ENCODE assay signal across 7 mouse cellular contexts in the genomic region with DNA sequence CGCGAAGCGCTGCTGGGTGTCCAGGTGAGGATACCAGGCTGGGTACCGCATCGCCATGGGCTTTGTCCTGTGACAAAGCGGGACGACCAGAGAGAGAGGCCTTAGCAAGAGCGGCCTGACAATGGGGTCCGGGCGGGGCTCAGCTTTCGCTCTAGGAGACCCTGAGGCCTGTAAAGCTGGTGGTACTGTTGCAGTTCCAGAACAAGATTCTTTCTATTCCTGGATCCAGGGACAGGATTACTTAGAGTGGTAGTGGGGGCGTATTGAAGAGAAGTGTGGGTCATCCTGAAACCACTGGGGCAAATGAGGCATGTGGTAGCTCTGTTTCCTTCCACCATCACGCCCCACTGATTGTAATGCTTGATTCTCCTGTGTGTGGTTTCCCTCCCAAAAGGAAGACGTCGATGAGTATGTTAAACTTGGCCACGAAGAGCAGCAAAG. TPM values are rescaled to one million over a fixed set of nuclear protein-coding genes. Genes with fewer than 3 reads are reported as not detected.
DNase-seq lines count a peak whose midpoint lies in the region; ATAC-seq lines count a peak whose summit lies in the region.

No protein-coding gene starts in this region.

- peak overlapping the region; percentile 97 for H3K9ac ChIP-seq in embryonic facial prominence, embryonic 14.5 days (ENCODE audit: low read depth, low read length)
- peak overlapping the region; percentile 83 for H3K9ac ChIP-seq in intestine, embryonic 16.5 days (ENCODE audit: low read depth, low read length)
- H3K9ac ChIP-seq in neural tube, embryonic 13.5 days, result peak overlapping the region; percentile 98

- H3K36me3 ChIP-seq in embryonic facial prominence, embryonic 14.5 days (ENCODE audit: control insufficient read depth, insufficient read depth, low read length), result peaks cover 32% of the 10 kb centered on the region
- peaks cover 5% of the 10 kb centered on the region; the same call in 1 of the 2 replicates for H3K36me3 ChIP-seq in intestine, embryonic 16.5 days (ENCODE audit: control insufficient read depth, insufficient read depth, low read length)
- H3K36me3 ChIP-seq in neural tube, embryonic 13.5 days, result peaks cover 24% of the 10 kb centered on the region

- 1% methylated on average over 15 of the region's 16 CpGs for WGBS in embryonic facial prominence, embryonic 14.5 days
- under 1% methylated on average over 16 of the region's 16 CpGs for WGBS in intestine, embryonic 16.5 days
- WGBS in neural tube, embryonic 13.5 days, result 1% methylated on average over 16 of the region's 16 CpGs

- no peaks in the 10 kb centered on the region for H3K27me3 ChIP-seq in embryonic facial prominence, embryonic 14.5 days (replicated peaks; ENCODE audit: control insufficient read depth, insufficient read depth, low read length)
- no peaks in the 10 kb centered on the region for H3K27me3 ChIP-seq in intestine, embryonic 16.5 days (replicated peaks; ENCODE audit: control insufficient read depth, insufficient read depth, low read length)
- no peaks in the 10 kb centered on the region for H3K27me3 ChIP-seq in neural tube, embryonic 13.5 days

- DNase-seq in right cerebral cortex, postnatal 4 days, result peak; percentile 61
- DNase-seq in right cerebral cortex, postnatal 10 days (ENCODE audit: low spot score in 2 of 2), result no peak
- DNase-seq in embryonic facial prominence, embryonic 14.5 days (ENCODE audit: low spot score), result no peak
- DNase-seq in thymus, postnatal 4 days, result no peak
- DNase-seq in ovary, postnatal 14 days (ENCODE audit: low spot score), result no peak

- ATAC-seq in embryonic facial prominence, embryonic 14.5 days (ENCODE audit: low read depth), result peak; percentile 63; the same call in 1 of the 2 replicates
- no peak; the same call in 1 of the 2 replicates for ATAC-seq in intestine, embryonic 16.5 days
- peak; percentile 89 for ATAC-seq in neural tube, embryonic 13.5 days (ENCODE audit: low read depth)

- H3K4me2 ChIP-seq in embryonic facial prominence, embryonic 14.5 days (ENCODE audit: low read depth, low read length), result peak overlapping the region; percentile 64
- peak overlapping the region; percentile 53 for H3K4me2 ChIP-seq in intestine, embryonic 16.5 days (ENCODE audit: low read depth, low read length)
- peak overlapping the region; percentile 70 for H3K4me2 ChIP-seq in neural tube, embryonic 13.5 days

- no peaks in the 10 kb centered on the region for H3K9me3 ChIP-seq in embryonic facial prominence, embryonic 14.5 days (ENCODE audit: control insufficient read depth, low read length)
- no peaks in the 10 kb centered on the region for H3K9me3 ChIP-seq in intestine, embryonic 16.5 days (ENCODE audit: control insufficient read depth, low read length)
- H3K9me3 ChIP-seq in neural tube, embryonic 13.5 days, result no peaks in the 10 kb centered on the region

- H3K27ac ChIP-seq in embryonic facial prominence, embryonic 14.5 days (replicated peaks; ENCODE audit: low read depth, low read length), result peak overlapping the region; percentile 98
- peak overlapping the region; percentile 81 for H3K27ac ChIP-seq in intestine, embryonic 16.5 days (ENCODE audit: low read length)
- H3K27ac ChIP-seq in neural tube, embryonic 13.5 days (replicated peaks), result peak overlapping the region; percentile 98

- H3K4me1 ChIP-seq in embryonic facial prominence, embryonic 14.5 days (ENCODE audit: control insufficient read depth, insufficient read depth, low read length), result peaks cover 11% of the 10 kb centered on the region
- 0 out of 2 replicates have a peak, but pooled peaks cover 2% of the 10 kb centered on the region for H3K4me1 ChIP-seq in intestine, embryonic 16.5 days (ENCODE audit: control insufficient read depth, insufficient read depth, low read length)
- peaks cover 22% of the 10 kb centered on the region for H3K4me1 ChIP-seq in neural tube, embryonic 13.5 days (replicated peaks)

- peak overlapping the region; percentile 88 for H3K4me3 ChIP-seq in embryonic facial prominence, embryonic 14.5 days (ENCODE audit: low read depth, low read length)
- peak overlapping the region; percentile 79 for H3K4me3 ChIP-seq in intestine, embryonic 16.5 days (ENCODE audit: low read length)
- peak overlapping the region; percentile 90 for H3K4me3 ChIP-seq in neural tube, embryonic 13.5 days

RNA-seq across cellular contexts. Expression of gene Rcn2, which starts 0.6 kb away (rescaled TPM):
- polyA plus RNA-seq in embryonic facial prominence, embryonic 14.5 days (2014; fragmentation: Nextera tagmentation; extraction: Ambion mirVana), result 250 and 274 TPM in 2 replicates
- polyA plus RNA-seq in intestine, embryonic 16.5 days (2015; fragmentation: Nextera tagmentation; extraction: Ambion mirVana), result 128 and 136 TPM in 2 replicates
- 261 and 281 TPM in 2 replicates for polyA plus RNA-seq in neural tube, embryonic 13.5 days (2015; fragmentation: Nextera tagmentation; extraction: Ambion mirVana)

RNA-seq across cellular contexts. Expression of gene 4930563M21Rik, which starts 31.9 kb away (rescaled TPM):
- not detected in 2 replicates for polyA plus RNA-seq in embryonic facial prominence, embryonic 14.5 days (2014; fragmentation: Nextera tagmentation; extraction: Ambion mirVana)
- not detected in 2 replicates for polyA plus RNA-seq in intestine, embryonic 16.5 days (2015; fragmentation: Nextera tagmentation; extraction: Ambion mirVana)
- polyA plus RNA-seq in neural tube, embryonic 13.5 days (2015; fragmentation: Nextera tagmentation; extraction: Ambion mirVana), result not detected in 2 replicates

RNA-seq across cellular contexts. Expression of gene Pstpip1, which starts 47.6 kb away (rescaled TPM):
- 2.1 and 3.4 TPM in 2 replicates for polyA plus RNA-seq in embryonic facial prominence, embryonic 14.5 days (2014; fragmentation: Nextera tagmentation; extraction: Ambion mirVana)
- polyA plus RNA-seq in intestine, embryonic 16.5 days (2015; fragmentation: Nextera tagmentation; extraction: Ambion mirVana), result 1.6 and 2.3 TPM in 2 replicates
- 0.87 and 1.1 TPM in 2 replicates for polyA plus RNA-seq in neural tube, embryonic 13.5 days (2015; fragmentation: Nextera tagmentation; extraction: Ambion mirVana)
